Mouse (Mus musculus) E14TG2a.4 (cell line): ENCODE results near the gene Gm10840.

Source experiments
- H3K27me3 ChIP-seq: 2 replicates; pipeline ENCODE4 v1.6.1; 2014; ENCODE audit warnings: low read length, control low read depth; ENCODE audit not compliant: insufficient read depth
- H3K36me3 ChIP-seq: 2 replicates; pipeline ENCODE4 v1.6.1; 2014; ENCODE audit warnings: low read length, control low read depth; ENCODE audit not compliant: insufficient read depth
- H3K4me1 ChIP-seq: replicated peaks from 2 replicates; pipeline ENCODE4 v1.6.1; 2014; ENCODE audit warnings: low read depth, low read length, control low read depth
- H3K4me3 ChIP-seq: replicated peaks from 2 replicates; pipeline ENCODE4 v1.5.1; 2014; ENCODE audit warnings: mild to moderate bottlenecking, low read length
- H3K9me3 ChIP-seq: 2 replicates; pipeline ENCODE4 v1.6.1; 2014; ENCODE audit warnings: low read length, control low read depth
- CTCF ChIP-seq: conservative IDR thresholded peaks from 2 replicates; pipeline ENCODE4 v1.5.1; 2014; ENCODE audit warnings: low read length
- NANOG ChIP-seq: IDR thresholded peaks from 2 replicates; pipeline ENCODE4 v1.6.1; 2014; ENCODE audit warnings: borderline replicate concordance, low read length, mixed read lengths
- POU5F1 ChIP-seq: IDR thresholded peaks from 2 replicates; pipeline ENCODE4 v1.6.1; 2014; ENCODE audit warnings: low read length, borderline replicate concordance

Gm10840 gene

DNA sequence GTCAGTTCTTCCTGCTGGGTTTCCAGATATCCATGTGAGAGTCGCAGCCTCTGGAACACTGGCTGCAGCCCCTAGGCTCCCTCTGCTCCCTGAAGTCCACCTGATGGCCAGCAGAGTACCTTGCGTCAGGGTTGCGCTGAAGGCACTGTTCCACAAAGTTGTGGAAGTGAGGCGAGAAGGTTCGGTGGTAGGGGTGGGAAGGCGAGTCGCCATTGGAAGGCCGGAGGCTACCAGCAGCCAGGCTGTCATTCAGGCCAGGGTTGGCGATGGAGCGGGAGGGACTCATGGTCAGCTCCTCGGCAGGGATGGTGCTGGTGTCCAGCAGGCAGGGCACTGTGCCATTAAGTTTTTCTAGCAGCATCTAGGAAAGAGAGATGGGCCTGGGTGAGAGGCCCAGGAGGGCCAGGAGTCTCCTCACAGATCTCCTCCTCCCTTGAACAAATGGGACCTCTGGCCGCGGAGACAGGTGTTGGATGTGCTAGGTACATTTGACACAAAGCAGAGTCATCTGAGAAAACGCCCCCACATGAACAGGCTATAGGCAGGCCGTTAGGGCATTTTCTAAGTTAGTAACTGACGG lies 4.0 kb downstream of the Gm10840 start:
- peaks cover 20% of the 10 kb centered on the region; the same call in 1 of the 2 replicates for H3K27me3 ChIP-seq
- TF ChIP-seq CTCF (no peak), NANOG (no peak), POU5F1 (no peak)
- peaks cover 44% of the 10 kb centered on the region for H3K4me1 ChIP-seq
- H3K36me3 ChIP-seq, result peaks cover 61% of the 10 kb centered on the region
- H3K9me3 ChIP-seq, result no peaks in the 10 kb centered on the region
- H3K4me3 ChIP-seq, result no peak overlapping the region

DNA sequence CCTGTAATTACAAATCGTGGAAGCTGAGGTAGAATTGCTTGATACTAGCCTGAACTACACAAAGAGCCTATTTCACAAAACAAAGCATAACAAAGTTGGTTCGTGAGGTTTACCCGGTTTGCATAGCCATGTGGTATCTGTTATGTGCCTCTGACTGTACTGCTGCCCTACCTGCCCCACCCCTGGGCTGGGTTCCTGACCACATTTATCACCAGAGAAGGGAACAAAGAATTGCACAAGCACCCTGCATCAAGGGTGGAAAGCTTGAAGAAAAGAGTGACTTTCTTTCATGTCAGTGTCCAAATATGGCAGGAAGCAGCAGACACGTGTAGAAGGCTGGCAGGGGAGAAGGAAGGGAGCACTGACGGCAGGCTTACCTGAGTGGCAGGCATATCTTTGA lies 6.8 kb downstream of the Gm10840 start:
- Histone ChIP-seq H3K4me1 (peaks cover 28% of the 10 kb centered on the region), H3K36me3 (peaks cover 79% of the 10 kb centered on the region), H3K4me3 (no peak overlapping the region), H3K9me3 (no peaks in the 10 kb centered on the region), H3K27me3 (no peaks in the 10 kb centered on the region)
- TF ChIP-seq CTCF (no peak), NANOG (no peak), POU5F1 (no peak)

DNA sequence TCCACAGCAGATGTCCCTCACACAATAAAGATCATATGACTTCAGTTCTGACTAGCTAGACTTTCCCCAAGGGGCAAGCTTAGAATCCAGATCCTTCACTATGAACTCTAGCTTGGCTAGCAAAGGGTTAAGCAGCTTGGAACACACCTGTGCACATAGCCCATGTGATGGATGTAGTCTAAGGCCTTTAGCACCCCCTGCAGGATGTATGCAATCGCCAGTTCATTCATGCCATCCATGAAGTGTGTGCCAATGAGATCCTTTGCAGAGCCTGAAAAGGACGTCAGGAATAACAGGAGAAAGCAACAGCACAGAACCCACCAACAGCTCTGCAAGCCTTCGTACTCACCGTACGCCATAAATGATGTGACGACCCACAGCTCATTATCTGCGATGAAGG lies 10.2 kb downstream of the Gm10840 start:
- Histone ChIP-seq H3K36me3 (peaks cover 53% of the 10 kb centered on the region), H3K27me3 (no peaks in the 10 kb centered on the region), H3K4me3 (no peak overlapping the region), H3K9me3 (no peaks in the 10 kb centered on the region), H3K4me1 (peaks cover 12% of the 10 kb centered on the region)
- TF ChIP-seq NANOG (no peak), CTCF (peak; percentile 39)

DNA sequence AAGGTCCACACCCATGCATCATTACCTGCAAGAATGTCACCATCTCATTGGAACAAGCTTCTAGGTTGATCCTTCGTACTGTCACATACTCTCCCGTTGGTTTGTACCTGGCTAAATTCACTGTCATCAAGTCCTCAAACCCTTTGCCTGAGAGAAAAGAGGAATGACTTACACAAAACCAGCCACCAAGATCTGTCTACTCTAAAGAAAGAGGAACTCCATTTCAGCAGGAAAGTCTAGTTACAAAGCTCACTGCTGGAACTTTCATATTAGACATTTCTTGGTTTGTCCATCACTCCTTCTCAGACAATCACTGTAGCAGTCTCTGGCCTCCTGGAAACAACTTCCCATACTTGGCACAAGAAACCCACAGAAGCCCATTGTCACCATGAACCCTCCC lies 12.6 kb downstream of the Gm10840 start:
- TF ChIP-seq NANOG (no peak), POU5F1 (no peak), CTCF (no peak)
- Histone ChIP-seq H3K9me3 (no peaks in the 10 kb centered on the region), H3K4me3 (no peak overlapping the region), H3K4me1 (peaks cover 2% of the 10 kb centered on the region; the same call in 1 of the 2 replicates), H3K27me3 (no peaks in the 10 kb centered on the region), H3K36me3 (peaks cover 31% of the 10 kb centered on the region)

DNA sequence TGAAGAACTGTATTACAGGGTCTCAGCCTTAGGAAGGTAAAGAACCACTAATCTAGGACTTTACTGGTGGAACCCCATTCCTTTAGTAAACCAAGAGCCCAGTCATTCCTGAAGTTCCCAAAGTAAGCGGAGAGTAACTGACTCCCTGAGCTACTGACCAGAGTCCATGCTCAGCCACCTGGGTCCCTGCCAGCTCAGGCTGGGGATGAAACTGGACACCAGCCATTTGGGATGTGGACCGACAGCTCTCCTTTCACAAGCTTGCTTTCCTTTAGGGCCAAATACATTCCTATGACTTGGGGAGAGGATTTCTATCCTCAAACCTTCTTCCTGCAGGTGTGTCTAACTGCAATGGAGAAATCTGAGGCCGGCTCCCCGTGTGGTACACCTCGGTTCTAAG lies 13.7 kb downstream of the Gm10840 start:
- no peak for TF ChIP-seq POU5F1
- no peak for TF ChIP-seq NANOG
- no peak for TF ChIP-seq CTCF

DNA sequence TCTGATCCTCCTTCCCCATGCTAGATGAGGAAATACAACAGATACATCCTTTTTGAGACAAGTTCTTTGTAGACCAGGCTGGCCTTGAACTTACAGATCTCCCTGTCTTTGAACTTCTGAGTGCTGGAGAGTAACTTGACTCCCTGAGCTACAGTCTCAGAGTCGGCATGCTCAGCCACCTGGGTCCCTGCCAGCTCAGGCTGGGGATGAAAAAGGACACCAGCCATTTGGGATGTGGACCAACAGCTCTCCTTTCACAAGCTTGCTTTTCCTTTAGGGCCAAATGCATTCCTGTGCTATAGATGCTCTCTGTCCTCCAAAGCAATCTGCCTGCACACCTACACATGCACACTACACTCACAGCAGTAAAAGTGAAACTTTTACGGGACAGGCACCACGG lies 14.4 kb downstream of the Gm10840 start:
- H3K4me1 ChIP-seq, result no peaks in the 10 kb centered on the region
- no peaks in the 10 kb centered on the region for H3K27me3 ChIP-seq
- H3K36me3 ChIP-seq, result peaks cover 17% of the 10 kb centered on the region
- no peak overlapping the region for H3K4me3 ChIP-seq
- TF ChIP-seq NANOG (no peak), POU5F1 (no peak), CTCF (no peak)
- H3K9me3 ChIP-seq, result no peaks in the 10 kb centered on the region

More for the DNA sequence above, 13.7 kb downstream of the Gm10840 start:
- Histone ChIP-seq H3K4me3 (no peak overlapping the region), H3K36me3 (peaks cover 24% of the 10 kb centered on the region), H3K9me3 (no peaks in the 10 kb centered on the region), H3K27me3 (no peaks in the 10 kb centered on the region), H3K4me1 (no peaks in the 10 kb centered on the region)

DNA sequence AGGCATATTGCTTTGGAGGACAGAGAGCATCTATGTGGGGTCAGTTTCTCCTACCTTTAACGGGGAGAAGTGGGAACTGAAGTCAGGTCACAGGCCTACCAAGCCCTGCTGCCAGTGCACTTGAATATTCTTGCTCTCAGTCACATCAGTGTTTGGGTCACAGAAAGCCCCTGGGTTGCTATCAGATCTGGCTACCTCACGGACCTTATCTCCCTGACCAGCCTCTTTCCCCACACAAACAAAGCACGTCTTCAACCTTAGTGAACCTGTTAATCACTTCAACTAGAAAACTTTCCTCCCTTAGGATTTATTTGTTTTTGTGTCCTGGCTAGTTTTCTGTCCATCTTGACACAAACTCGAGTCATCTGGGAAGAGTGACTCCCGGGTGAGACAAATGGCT lies 15.7 kb downstream of the Gm10840 start:
- Histone ChIP-seq H3K4me1 (no peaks in the 10 kb centered on the region), H3K9me3 (no peaks in the 10 kb centered on the region), H3K27me3 (no peaks in the 10 kb centered on the region), H3K36me3 (peaks cover 15% of the 10 kb centered on the region; the same call in 1 of the 2 replicates), H3K4me3 (no peak overlapping the region)
- no peak for TF ChIP-seq CTCF
- no peak for TF ChIP-seq NANOG
- TF ChIP-seq POU5F1, result no peak

DNA sequence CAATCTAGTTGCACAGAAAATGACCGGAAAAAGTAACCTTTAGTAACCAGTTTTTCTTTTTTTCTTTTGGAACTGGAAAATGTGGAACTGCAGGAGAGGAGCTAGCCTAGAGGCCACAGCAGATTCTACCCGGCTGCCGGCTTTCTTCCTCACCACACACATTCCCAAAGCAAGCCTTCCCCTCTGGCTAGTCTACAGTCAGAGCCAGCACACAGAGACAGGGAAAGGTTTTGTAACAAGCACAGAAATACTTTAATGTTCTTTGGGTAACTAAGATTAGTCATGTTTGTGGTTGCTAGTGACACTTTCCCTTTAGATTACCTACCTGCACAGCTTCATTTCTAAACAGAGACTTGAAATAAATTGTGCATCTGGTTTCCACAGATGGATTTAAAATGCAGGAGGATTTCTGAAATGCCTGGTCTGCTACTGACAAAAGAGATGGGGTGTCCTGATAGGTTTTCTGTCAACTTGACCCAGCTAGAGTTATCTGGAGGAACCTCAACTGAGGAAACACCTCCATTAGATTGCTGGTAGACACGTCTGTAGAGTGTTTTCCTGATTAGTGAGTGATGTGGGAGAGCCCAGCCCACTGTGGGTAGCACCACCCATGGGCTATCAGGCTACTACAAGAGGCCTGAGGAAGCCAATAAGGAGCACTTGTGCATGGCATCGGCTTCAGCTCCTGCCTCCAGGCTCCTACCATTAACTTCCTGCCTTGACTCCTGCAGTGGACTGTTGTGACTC lies 17.6 kb downstream of the Gm10840 start:
- Histone ChIP-seq H3K4me3 (no peak overlapping the region), H3K36me3 (peaks cover 16% of the 10 kb centered on the region), H3K9me3 (no peaks in the 10 kb centered on the region), H3K4me1 (no peaks in the 10 kb centered on the region), H3K27me3 (no peaks in the 10 kb centered on the region)
- TF ChIP-seq POU5F1, result no peak
- no peak for TF ChIP-seq NANOG
- TF ChIP-seq CTCF, result no peak
